Mouse (Mus musculus): ENCODE data around the gene Olfml3. TPM values are rescaled to one million over a fixed set of nuclear protein-coding genes. Genes with fewer than 3 reads are reported as not detected.
A peak's percentile ranks its signal among the peaks of the same experiment; 100 is the strongest.

The Olfml3 gene
- polyA plus RNA-seq, 1 experiment: 29.4 TPM

GRCm38 (mm10) chr3:103740342-103740741 is 2.5 kb upstream of the Olfml3 start:
- DNase-seq (ENCODE audit: low read depth): no peak

GRCm38 (mm10) chr3:103739329-103739728 is 1.5 kb upstream of the Olfml3 start, which contains the start of gene Gm10964:
Gm10964 (plus strand) TSS chr3:103739366.
- no peak for DNase-seq (ENCODE audit: low read depth)

GRCm38 (mm10) chr3:103737061-103737754 is 593 bp downstream of the Olfml3 start:
- no peak for DNase-seq (ENCODE audit: low read depth)

- DNase-seq (ENCODE audit: low read depth): no peak
Observed at GRCm38 (mm10) chr3:103735776-103736600, 1.8 kb downstream of the Olfml3 start.

DNA sequence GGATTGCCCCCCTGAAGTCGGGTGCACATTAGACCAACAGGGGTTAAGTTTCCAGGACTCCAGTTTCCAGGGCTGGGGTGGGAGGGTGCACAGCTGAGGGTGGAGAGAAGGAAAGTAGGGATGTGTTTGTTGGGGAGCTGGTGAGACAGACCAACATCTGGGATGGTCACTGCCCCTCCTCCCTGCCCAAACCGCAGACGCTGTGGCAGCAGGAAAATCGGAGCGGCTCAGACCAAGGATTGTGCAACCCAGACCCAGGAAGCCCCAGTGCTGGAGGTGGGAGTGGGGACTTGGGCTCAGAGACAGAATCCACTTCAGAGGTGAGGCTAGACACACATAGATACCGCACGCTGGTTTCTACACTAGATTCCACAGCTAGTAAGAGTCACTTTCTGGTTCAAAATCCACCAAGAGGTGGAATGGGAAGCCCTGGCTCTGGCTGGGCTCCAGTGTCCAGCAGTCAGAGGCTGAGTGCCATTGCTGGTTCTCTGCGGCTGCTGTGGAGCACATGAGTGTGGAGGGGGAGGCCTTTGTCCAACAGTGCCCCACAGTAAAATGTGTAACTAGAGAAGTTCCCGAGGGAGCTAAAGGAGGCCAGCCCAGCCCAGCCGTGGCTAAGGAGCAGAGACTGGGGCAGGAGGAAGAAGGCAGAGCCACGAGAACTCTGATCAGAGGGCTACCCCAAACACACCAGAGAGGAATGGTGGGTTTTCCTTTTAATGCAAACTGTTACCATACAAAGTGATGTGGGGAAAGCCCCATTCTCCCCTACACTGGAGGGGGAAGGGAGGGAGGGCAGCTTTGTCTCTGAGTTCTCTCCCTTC is 2.9 kb downstream of the Olfml3 start:
- no peak for DNase-seq (ENCODE audit: low read depth)

GRCm38 (mm10) chr3:103733799-103734695 is 3.8 kb downstream of the Olfml3 start:
- DNase-seq (ENCODE audit: low read depth): no peak

- DNase-seq (ENCODE audit: low read depth): no peak
Observed at GRCm38 (mm10) chr3:103733176-103733575, 4.6 kb downstream of the Olfml3 start.

DNA sequence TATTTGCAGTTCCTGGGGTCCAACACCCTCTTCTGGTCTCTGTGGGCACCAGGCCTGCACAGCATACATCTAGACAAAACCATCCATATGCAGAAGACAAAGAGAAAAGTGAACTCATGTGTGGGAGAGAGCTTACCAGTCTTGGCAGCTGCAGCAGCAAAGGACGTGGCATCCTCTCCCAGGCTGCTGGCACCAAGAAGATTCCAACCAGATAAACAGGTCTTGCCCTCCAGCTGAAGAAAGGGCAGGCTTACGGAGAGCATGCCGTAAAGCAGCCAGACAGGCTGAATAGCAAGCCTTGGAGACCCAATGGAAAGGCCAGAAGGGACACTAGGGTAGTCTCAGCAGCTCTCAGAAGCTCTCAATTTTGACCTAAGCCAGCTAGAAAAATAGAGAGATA is 5.7 kb downstream of the Olfml3 start:
- peak; percentile 88 for DNase-seq (ENCODE audit: low read depth)

DNA sequence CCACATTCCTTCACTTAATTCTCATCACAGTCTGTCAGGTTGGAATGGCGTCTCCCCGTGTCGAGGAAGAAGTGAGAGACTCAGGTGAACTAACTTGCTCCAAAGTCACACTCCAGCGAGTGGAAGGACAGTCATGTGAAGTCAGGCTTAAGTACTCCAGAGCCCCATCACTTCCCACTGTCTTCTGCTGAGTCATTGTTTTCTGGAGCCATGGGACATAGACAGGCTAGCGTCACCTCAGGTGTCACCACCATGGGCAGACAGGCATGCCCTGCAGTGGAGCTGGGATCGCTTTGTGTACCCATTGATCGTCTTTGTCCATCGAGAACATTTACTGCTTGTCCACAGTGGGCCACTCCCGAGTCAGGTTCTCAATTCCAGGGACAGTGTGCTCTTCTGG is 8.0 kb downstream of the Olfml3 start:
- no peak for DNase-seq (ENCODE audit: low read depth)

GRCm38 (mm10) chr3:103727813-103728326 is 9.9 kb downstream of the Olfml3 start:
- DNase-seq (ENCODE audit: low read depth): no peak

- DNase-seq (ENCODE audit: low read depth): no peak
Observed at GRCm38 (mm10) chr3:103726642-103727041, 11.2 kb downstream of the Olfml3 start.

GRCm38 (mm10) chr3:103724137-103724536 is 13.7 kb downstream of the Olfml3 start:
- no peak for DNase-seq (ENCODE audit: low read depth)

GRCm38 (mm10) chr3:103718728-103719127 is 19.1 kb downstream of the Olfml3 start:
- no peak for DNase-seq (ENCODE audit: low read depth)

DNA sequence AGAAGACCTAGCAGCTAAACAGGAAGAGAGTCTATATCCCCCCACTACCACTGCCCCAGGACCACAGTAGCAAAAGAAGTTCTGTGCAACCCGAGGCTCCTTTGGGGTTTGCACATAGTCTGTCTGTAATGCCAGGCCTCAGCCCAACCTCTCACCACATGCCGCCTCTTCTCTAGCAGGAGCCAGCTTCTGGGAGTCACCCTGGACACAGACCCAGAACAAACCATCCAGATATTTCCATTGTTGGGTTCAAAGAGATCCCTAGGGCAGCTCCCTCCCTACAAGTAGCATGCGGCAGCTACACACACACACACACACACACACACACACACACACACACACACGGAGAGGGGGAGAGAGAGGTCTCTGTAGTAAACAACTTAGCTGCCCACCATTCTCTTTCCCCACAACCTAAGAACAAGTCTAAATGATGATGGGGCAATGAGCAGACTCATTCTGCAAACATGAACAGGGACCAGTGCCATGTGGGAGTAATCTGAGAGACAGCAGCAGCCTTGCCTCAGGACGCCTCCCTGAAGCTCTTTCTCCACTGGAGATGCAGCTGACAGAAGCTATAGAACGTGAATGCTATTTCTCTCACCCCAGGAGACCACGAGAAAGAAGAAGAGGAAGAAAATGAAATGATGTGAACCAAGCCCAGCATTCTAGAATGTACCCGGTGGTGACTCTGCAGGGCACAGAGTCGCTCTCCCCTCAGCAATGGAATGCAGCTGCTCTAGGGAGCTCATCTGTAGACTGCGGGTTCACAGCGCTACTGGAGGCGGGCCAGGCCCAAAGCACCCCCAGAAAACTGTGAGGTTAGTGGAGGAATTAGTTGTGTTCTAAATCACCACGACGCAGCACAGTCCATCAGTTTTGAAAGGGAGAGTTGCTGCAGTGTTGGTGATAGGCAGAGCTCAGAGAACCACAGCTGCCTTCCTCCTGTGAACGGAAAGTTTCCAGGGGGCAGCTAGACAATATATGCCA is 20.7 kb downstream of the Olfml3 start:
- no peak for DNase-seq (ENCODE audit: low read depth)

GRCm38 (mm10) chr3:103715762-103716693 is 21.8 kb downstream of the Olfml3 start:
- no peak for DNase-seq (ENCODE audit: low read depth)

GRCm38 (mm10) chr3:103714942-103715341 is 22.9 kb downstream of the Olfml3 start:
- DNase-seq (ENCODE audit: low read depth): no peak

- no peak for DNase-seq (ENCODE audit: low read depth)
Observed at GRCm38 (mm10) chr3:103714236-103714875, 23.4 kb downstream of the Olfml3 start.

DNA sequence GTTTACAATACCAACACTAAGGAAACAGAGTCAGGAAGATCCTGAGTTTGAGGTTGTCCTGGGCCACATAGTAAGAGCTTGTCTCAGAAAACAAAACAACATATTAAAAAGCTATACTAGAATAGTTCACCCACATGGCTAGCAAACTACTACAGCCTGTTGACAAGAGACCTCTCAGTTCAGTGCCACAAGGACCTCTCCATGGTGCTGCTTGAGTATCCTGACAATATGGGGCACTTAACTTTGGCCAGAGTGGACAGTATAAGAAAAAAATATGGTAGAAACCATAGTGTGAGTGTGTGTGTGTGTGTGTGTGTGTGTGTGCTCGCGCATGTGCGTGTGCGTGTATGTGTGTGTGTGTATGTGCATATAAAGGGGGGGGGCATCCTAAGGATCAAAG is 25.6 kb downstream of the Olfml3 start:
- no peak for DNase-seq (ENCODE audit: low read depth)

Data from gonadal fat pad, adult 2 months (tissue).